Mouse (Mus musculus) liver, adult 2 months (tissue): ENCODE measurements around the gene Dgki. TPM values are rescaled to one million over a fixed set of nuclear protein-coding genes. Genes with fewer than 3 reads are reported as not detected.
A peak's percentile ranks its signal among the peaks of the same experiment; 100 is the strongest.

Source experiments
- DNase-seq: peaks from one replicate; pipeline ENCODE4 v3.0.0-alpha.2; 2011; ENCODE audit warnings: low read depth, low spot score; ENCODE audit errors: extremely low read depth
- H3K27ac ChIP-seq: fragments of 200-500 bp; replicated peaks from 2 replicates; pipeline ENCODE4 v1.5.1; 2012; ENCODE audit warnings: low read depth, mild to moderate bottlenecking, control low read depth, inconsistent platforms, low read length; ENCODE audit not compliant: insufficient read depth
- H3K27me3 ChIP-seq: fragments of 200-500 bp; 2 replicates; pipeline ENCODE4 v1.6.1; 2012; ENCODE audit warnings: mild to moderate bottlenecking, moderate library complexity, low read length, inconsistent platforms; ENCODE audit not compliant: control insufficient read depth, insufficient read depth
- H3K36me3 ChIP-seq: fragments of 200-500 bp; 2 replicates; pipeline ENCODE4 v1.6.1; 2012; ENCODE audit warnings: low read length, inconsistent platforms; ENCODE audit not compliant: control insufficient read depth, insufficient read depth
- H3K4me1 ChIP-seq: fragments of 200-500 bp; 2 replicates; pipeline ENCODE4 v1.6.1; 2011; ENCODE audit warnings: low read length; ENCODE audit not compliant: control insufficient read depth, insufficient read depth
- H3K4me3 ChIP-seq: fragments of 200-500 bp; 2 replicates; pipeline ENCODE4 v1.5.1; 2011; ENCODE audit warnings: low read depth, mild to moderate bottlenecking, control low read depth, low read length, moderate library complexity; ENCODE audit not compliant: insufficient read depth
- H3K79me2 ChIP-seq: fragments of 200-500 bp; 2 replicates; pipeline ENCODE4 v1.6.1; 2012; ENCODE audit warnings: inconsistent platforms, mild to moderate bottlenecking, low read length, moderate library complexity; ENCODE audit not compliant: control insufficient read depth, insufficient read depth
- H3K9ac ChIP-seq: fragments of 200-500 bp; 2 replicates; pipeline ENCODE4 v1.6.1; 2012; ENCODE audit warnings: low read depth, mild to moderate bottlenecking, control low read depth, inconsistent platforms, low read length
- CTCF ChIP-seq: fragments of 200-500 bp; IDR thresholded peaks from 2 replicates; pipeline ENCODE4 v1.5.1; 2011; ENCODE audit warnings: low read depth, low read length, control low read depth
- POLR2A ChIP-seq: fragments of 200-500 bp; IDR thresholded peaks from 2 replicates; pipeline ENCODE4 v1.6.1; 2011; ENCODE audit warnings: low read length, control low read depth; ENCODE audit not compliant: insufficient read depth; ENCODE audit errors: extremely low read depth
- WGBS: fragments of 180-500 bp; shearing (Covaris S2); methylation state at CpG from one replicate; pipeline ENCODE4 v1.1.7; 2018; 5-methylcytosine and 5-hydroxymethylcytosine counted together
- polyA plus RNA-seq: library from polyadenylated mRNA; depleted of rRNA; stranded (reverse); fragments of >200 nt; gene quantifications from 2 replicates; pipeline ENCODE4 v1.2.3, GENCODE M21; 2012
- total RNA-seq: library from RNA; depleted of rRNA; stranded (reverse); fragments of >200 nt; gene quantifications from 2 replicates; pipeline ENCODE4 v1.2.3, GENCODE M21; 2014

Dgki gene
- total and polyA plus RNA-seq, 2 experiments, result 0.09 TPM; not detected in 1

DNA sequence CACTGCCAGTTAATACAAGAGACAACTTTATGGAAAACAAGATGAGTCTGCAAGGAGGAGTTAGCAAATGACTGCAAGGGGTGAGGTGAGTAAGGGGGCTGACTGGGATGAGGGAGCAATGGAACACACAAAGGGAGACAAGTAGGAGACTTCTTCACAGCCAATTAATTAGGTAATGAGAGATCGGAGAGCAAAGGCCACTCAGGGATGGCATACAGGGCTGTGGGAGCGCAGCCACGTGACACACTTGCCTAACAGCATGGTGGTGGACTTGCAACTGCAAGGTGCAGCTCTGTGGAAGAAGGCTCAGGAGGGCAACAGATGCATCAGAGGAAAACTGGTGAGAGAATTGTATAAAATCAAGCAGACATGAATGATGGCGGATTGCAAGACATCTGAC is 339.3 kb downstream of the Dgki start:
- TF ChIP-seq CTCF (no peak), POLR2A (no peak)
- DNase-seq, result no peak
- Histone ChIP-seq H3K9ac (no peak overlapping the region), H3K4me1 (no peaks in the 10 kb centered on the region), H3K27me3 (no peaks in the 10 kb centered on the region), H3K36me3 (no peaks in the 10 kb centered on the region), H3K4me3 (no peak overlapping the region), H3K27ac (no peak overlapping the region), H3K79me2 (no peaks in the 10 kb centered on the region)
- WGBS, result 82% methylated on average over 4 of the region's 4 CpGs

DNA sequence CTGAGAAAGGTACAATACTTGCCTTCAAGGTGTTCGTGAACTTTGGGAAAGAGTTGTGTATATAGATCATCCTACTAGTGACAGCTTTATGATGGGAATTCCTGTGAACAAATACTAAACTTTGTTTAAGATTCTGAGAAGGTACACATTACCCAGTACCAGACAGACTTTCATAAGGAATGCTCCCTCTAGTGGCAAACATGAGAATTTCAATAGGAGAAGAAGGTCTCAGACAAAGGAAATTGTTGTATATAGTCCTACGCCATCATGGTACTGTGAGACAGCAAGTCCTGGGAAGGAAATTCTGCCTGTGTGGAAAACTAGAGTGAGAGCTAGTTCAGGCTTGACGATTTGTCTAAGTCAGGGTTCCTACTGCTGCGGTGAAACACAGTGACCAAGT is 344.7 kb downstream of the Dgki start:
- DNase-seq, result peak; percentile 10
- H3K27ac ChIP-seq, result no peak overlapping the region
- no peaks in the 10 kb centered on the region for H3K27me3 ChIP-seq
- no peak overlapping the region for H3K9ac ChIP-seq
- 85% methylated on average over 4 of the region's 4 CpGs for WGBS
- H3K4me1 ChIP-seq, result no peaks in the 10 kb centered on the region
- no peak overlapping the region for H3K4me3 ChIP-seq
- no peaks in the 10 kb centered on the region for H3K36me3 ChIP-seq
- H3K79me2 ChIP-seq, result no peaks in the 10 kb centered on the region
- no peak for TF ChIP-seq POLR2A
- no peak for TF ChIP-seq CTCF

DNA sequence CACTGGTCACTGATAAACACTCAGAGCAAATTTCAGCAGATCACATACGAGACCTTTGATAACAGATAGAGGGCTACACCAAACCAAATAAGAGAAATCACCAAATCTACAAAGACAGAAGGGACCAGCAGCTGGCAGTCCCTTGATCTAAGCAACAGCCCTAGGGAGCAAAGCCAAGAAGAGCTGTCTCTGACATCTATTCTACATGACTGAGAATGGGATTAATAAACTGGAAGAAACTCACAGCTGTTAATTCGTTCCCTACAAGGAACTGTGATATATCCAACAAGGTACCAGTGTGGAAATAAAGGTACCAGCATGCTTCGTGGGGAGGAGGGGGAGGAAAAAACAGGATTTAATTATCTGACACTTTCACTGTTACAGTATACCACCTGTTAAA is 349.3 kb downstream of the Dgki start:
- H3K27ac ChIP-seq, result no peak overlapping the region
- no peaks in the 10 kb centered on the region for H3K4me1 ChIP-seq
- no peaks in the 10 kb centered on the region for H3K79me2 ChIP-seq
- DNase-seq, result no peak
- 70% methylated on average over 3 of the region's 3 CpGs for WGBS
- no peak overlapping the region for H3K9ac ChIP-seq
- no peaks in the 10 kb centered on the region for H3K36me3 ChIP-seq
- H3K27me3 ChIP-seq, result no peaks in the 10 kb centered on the region
- TF ChIP-seq POLR2A (no peak), CTCF (no peak)
- H3K4me3 ChIP-seq, result no peak overlapping the region

DNA sequence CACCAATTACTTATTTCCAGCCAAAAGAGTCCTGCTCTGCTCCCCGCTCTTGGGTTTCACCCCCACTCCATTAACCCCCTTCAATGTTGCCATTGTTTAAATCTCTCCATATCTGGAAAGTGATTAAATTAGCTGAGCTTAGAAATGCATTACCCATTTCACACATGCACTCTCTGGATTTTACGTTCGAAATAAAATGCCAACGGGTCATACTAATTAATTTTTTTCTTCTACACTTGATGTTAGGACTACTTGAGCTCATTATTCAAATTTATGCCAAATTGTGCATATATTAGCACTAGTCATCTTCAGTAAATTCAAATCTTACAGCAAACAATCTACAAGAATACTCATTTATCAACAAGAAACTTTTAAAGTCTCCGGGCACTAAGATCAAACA is 352.1 kb downstream of the Dgki start:
- no peak overlapping the region for H3K27ac ChIP-seq
- no peak overlapping the region for H3K4me3 ChIP-seq
- H3K79me2 ChIP-seq, result no peaks in the 10 kb centered on the region
- H3K4me1 ChIP-seq, result no peaks in the 10 kb centered on the region
- no peaks in the 10 kb centered on the region for H3K36me3 ChIP-seq
- H3K27me3 ChIP-seq, result no peaks in the 10 kb centered on the region
- WGBS, result 92% methylated on average over 5 of the region's 5 CpGs
- TF ChIP-seq CTCF (no peak), POLR2A (no peak)
- DNase-seq, result no peak
- no peak overlapping the region for H3K9ac ChIP-seq

DNA sequence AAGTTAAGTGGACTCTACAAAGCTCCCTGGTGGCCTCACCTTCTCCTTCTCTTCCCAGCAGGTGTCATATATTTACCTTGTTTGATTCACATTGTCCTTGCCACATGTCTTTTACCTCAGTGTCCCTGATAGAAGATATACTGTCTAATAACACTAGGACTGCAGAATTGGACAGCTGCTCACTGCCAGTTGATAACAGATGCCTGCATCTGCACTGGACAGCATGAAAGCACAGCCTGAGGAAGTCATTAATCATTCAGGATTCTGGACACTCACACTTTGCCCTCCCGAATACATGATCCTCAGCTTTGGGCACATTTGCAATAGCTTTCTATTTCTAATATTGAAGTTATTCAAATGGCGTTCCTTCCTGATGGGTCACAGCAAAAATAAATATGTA is 362.5 kb downstream of the Dgki start:
- Histone ChIP-seq H3K4me3 (no peak overlapping the region), H3K36me3 (no peaks in the 10 kb centered on the region), H3K27me3 (no peaks in the 10 kb centered on the region), H3K4me1 (no peaks in the 10 kb centered on the region), H3K79me2 (no peaks in the 10 kb centered on the region), H3K9ac (no peak overlapping the region), H3K27ac (no peak overlapping the region)
- WGBS, result 66% methylated on average over 2 of the region's 2 CpGs
- DNase-seq, result no peak
- TF ChIP-seq POLR2A, result no peak
- no peak for TF ChIP-seq CTCF

DNA sequence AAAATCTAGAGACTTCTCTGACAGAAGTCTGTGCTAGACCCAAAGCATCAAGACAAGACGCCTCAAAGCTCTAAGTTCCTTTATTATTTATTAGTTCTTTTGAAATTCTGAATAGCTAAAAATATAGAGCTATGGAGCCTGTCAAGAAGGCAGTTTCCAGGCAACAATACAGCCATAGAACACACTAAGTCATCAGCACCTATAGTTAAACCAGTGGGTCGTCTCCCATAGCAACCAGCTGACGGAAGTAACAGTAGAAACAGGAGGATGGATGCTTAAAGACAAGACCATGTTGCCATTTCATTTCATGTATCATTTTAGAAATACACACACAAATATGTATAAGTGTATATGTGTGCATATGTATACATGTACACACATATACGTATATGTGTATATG is 363.2 kb downstream of the Dgki start:
- no peak overlapping the region for H3K9ac ChIP-seq
- WGBS, result 94% methylated on average over 4 of the region's 4 CpGs

More for the DNA sequence above, 363.2 kb downstream of the Dgki start:
- no peaks in the 10 kb centered on the region for H3K27me3 ChIP-seq
- DNase-seq, result no peak
- TF ChIP-seq CTCF (no peak), POLR2A (no peak)
- H3K79me2 ChIP-seq, result no peaks in the 10 kb centered on the region
- no peaks in the 10 kb centered on the region for H3K36me3 ChIP-seq
- no peaks in the 10 kb centered on the region for H3K4me1 ChIP-seq
- no peak overlapping the region for H3K27ac ChIP-seq
- no peak overlapping the region for H3K4me3 ChIP-seq
